Mouse (Mus musculus): ENCODE measurements around the gene Ppfibp1.

Gene Ppfibp1

DNA sequence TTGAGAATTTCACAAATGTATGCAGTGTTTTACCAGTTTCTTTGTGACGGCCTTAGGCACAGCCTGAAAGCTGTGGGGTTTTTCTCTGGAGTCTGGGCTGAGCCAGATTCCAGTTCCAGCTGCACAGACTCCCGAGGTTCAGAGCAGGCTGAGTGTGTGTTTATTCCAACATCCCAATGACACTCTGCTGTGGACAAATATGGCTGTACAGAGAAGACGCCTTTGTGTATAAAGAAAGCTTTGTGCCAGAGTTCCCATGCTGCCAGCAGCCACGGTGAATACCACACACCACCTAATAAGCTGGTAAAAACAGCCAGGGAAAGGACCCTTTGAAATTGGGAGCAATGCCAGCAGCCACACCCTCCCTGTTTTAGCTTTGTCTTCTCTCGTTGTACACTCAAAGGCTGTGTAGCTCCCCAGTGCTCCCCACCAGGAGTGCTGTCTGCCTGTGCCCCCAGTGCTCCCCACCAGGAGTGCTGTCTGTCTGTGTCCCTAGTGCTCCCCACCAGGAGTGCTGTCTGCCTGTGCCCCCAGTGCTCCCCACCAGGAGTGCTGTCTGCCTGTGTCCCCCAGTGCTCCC, 187.6 kb downstream of the Ppfibp1 start:
- ATAC-seq (ENCODE audit: insufficient number of reproducible peaks, low FRiP score, low TSS enrichment) = no peak

- no peak for ATAC-seq (ENCODE audit: insufficient number of reproducible peaks, low FRiP score, low TSS enrichment)
Observed at GRCm38 (mm10) chr6:147076878-147077277, 188.6 kb downstream of the Ppfibp1 start.

GRCm38 (mm10) chr6:147079919-147080318, 191.6 kb downstream of the Ppfibp1 start:
- ATAC-seq (ENCODE audit: insufficient number of reproducible peaks, low FRiP score, low TSS enrichment) = no peak

Measured in cerebellum, adult (tissue).